Mouse (Mus musculus) neural tube, embryonic 11.5 days (tissue): Measurements from ENCODE around the gene Brd3. TPM values are rescaled to one million over a fixed set of nuclear protein-coding genes. Genes with fewer than 3 reads are reported as not detected.

ENCODE experiments used
- ATAC-seq: fragments of 200-750 bp; cut with Nextera tagmentation; 2 replicates; pipeline ENCODE4 v1.8.0; 2017; ENCODE audit warnings: moderate number of reproducible peaks, mild to moderate bottlenecking, moderate TSS enrichment, moderate library complexity; ENCODE audit not compliant: insufficient read depth, low FRiP score, low TSS enrichment
- DNase-seq: peaks from one replicate; pipeline ENCODE4 v3.0.0-alpha.2; 2015; ENCODE audit warnings: low spot score
- H3K27ac ChIP-seq: fragments of 300-500 bp; sonication (generic); 2 replicates; pipeline ENCODE4 v1.5.1; 2014; ENCODE audit warnings: low read depth, mild to moderate bottlenecking, low read length
- H3K27me3 ChIP-seq: fragments of 300-500 bp; sonication (generic); 2 replicates; pipeline ENCODE4 v1.6.1; 2014; ENCODE audit warnings: mild to moderate bottlenecking, low read length, mixed read lengths; ENCODE audit not compliant: control insufficient read depth, insufficient read depth
- H3K36me3 ChIP-seq: fragments of 300-500 bp; sonication (generic); 2 replicates; pipeline ENCODE4 v1.6.1; 2014; ENCODE audit warnings: mild to moderate bottlenecking, low read length, moderate library complexity, mixed read lengths; ENCODE audit not compliant: control insufficient read depth, insufficient read depth
- H3K4me1 ChIP-seq: fragments of 300-500 bp; sonication (generic); 2 replicates; pipeline ENCODE4 v1.6.1; 2014; ENCODE audit warnings: low read length, mixed read lengths; ENCODE audit not compliant: control insufficient read depth, insufficient read depth
- H3K4me2 ChIP-seq: fragments of 300-500 bp; sonication (generic); 2 replicates; pipeline ENCODE4 v1.6.1; 2014; ENCODE audit warnings: low read depth, mild to moderate bottlenecking, moderate library complexity
- H3K4me3 ChIP-seq: fragments of 300-500 bp; sonication (generic); 2 replicates; pipeline ENCODE4 v1.5.1; 2014; ENCODE audit warnings: low read depth, low read length
- H3K9ac ChIP-seq: fragments of 300-500 bp; sonication (generic); 2 replicates; pipeline ENCODE4 v1.6.1; 2014; ENCODE audit warnings: mild to moderate bottlenecking, low read length
- H3K9me3 ChIP-seq: fragments of 300-500 bp; sonication (generic); 2 replicates; pipeline ENCODE4 v1.6.1; 2016; ENCODE audit warnings: low read length; ENCODE audit not compliant: control insufficient read depth
- WGBS: fragments of 180-500 bp; shearing (Covaris S2); extraction: QIAGEN DNeasy Blood & Tissue Kit; methylation state at CpG from one replicate; pipeline ENCODE4 v1.1.7; 2014; 5-methylcytosine and 5-hydroxymethylcytosine counted together
- polyA plus RNA-seq: library from polyadenylated mRNA; unstranded; fragments of >200 nt; fragmentation: Nextera tagmentation; extraction: Ambion mirVana; gene quantifications from 2 replicates; pipeline ENCODE4 v1.2.1, GENCODE M21; 2014

Brd3 gene
- polyA plus RNA-seq, 1 experiment from 2014 or later = 198 TPM

DNA sequence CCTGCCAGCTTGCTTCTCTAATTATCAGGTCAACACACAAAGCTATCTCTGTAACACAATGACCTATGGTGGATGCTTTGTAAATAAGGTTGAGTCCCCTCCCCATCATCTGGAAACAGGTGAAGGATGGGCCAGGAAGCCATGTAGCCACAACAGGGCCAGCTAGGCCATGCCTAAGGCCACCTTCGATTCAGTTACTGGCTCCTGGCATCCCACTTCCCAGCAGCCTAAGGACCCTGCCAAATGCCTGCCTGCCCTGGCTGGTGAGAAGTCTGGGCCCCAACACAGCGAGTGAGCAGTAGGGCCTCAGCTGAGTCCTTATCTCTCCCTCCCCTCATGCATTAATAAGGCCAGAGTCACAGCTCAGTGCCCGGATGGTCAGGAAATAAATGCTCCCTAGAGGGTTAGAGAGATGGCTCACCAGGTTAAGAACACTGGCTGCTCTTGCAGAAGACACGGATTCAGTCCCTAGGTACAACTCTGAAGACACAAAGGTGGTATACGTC lies 89.8 kb downstream of the Brd3 start:
- H3K4me1 ChIP-seq = peaks cover 52% of the 10 kb centered on the region
- no peak overlapping the region for H3K4me3 ChIP-seq
- H3K9ac ChIP-seq = no peak overlapping the region; the same call in 1 of the 2 replicates
- ATAC-seq (no peak), DNase-seq (no peak)
- no peak overlapping the region for H3K4me2 ChIP-seq
- no peaks in the 10 kb centered on the region for H3K36me3 ChIP-seq
- 67% methylated on average over 5 of the region's 5 CpGs for WGBS
- no peaks in the 10 kb centered on the region for H3K9me3 ChIP-seq
- H3K27me3 ChIP-seq = no peaks in the 10 kb centered on the region
- H3K27ac ChIP-seq = no peak overlapping the region

DNA sequence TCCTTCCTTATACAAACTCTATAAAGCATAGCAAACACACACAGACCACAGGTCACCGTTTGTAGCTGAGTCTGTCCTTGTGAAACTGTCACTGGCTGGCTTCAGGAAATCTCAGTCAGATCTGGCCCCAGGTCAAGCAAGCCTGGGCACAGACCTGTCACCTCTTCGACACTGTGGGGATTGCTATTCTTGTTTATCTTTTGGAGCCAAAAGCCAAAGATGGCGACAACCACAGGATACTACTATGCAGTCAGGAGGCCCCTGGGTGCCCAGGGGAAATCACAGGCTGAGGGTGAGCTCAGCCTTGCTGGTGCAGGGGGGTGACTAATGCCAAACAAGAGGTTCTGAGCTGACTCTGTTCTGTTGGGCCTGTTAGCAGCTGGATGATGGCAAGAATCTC lies 91.0 kb downstream of the Brd3 start:
- Histone ChIP-seq H3K36me3 (no peaks in the 10 kb centered on the region), H3K27ac (no peak overlapping the region), H3K9ac (0 out of 2 replicates have a peak overlapping the region, but pooled peaks have one; percentile 27), H3K9me3 (no peaks in the 10 kb centered on the region), H3K4me2 (no peak overlapping the region), H3K4me1 (peaks cover 65% of the 10 kb centered on the region), H3K4me3 (no peak overlapping the region), H3K27me3 (no peaks in the 10 kb centered on the region)
- DNase-seq (no peak), ATAC-seq (no peak)
- 45% methylated on average over 3 of the region's 3 CpGs for WGBS

DNA sequence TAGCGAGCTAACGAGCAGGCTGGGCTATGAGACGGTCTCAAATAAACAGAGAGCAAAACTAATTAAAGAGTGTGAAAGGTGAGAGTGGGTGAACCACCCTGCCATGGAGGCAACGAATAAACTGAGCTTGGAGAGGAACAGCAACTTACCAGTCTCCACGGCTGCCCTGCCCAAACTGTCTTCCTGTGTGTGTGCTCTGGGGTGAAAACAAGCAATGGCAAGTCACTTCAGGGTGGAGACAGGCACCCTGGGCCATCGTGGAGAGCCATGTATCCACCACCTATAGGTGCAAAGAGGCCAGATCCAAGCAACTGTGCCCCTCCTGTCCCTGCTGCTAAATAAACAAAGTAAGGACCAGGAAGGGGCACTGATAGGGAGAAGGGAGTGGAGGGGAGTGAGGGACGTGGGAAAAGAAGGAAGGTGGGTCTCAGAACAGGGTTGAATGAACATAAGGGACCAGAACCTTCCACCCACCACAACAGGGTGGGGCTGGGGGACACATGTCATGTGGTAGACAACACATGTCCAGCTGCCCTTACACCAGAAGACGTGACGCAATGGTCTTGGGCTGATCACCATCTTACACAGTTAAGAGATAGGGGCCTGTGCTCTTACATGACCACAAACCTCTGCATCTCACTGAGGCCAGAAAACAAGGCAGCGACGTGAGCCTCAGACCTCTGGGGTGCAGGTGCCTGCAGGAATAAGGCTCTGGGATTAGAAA lies 92.2 kb downstream of the Brd3 start:
- Histone ChIP-seq H3K4me2 (peak overlapping the region; percentile 34), H3K36me3 (no peaks in the 10 kb centered on the region), H3K4me1 (peaks cover 69% of the 10 kb centered on the region), H3K9me3 (no peaks in the 10 kb centered on the region), H3K4me3 (no peak overlapping the region), H3K9ac (no peak overlapping the region), H3K27me3 (no peaks in the 10 kb centered on the region), H3K27ac (peak overlapping the region; percentile 95)
- WGBS = 72% methylated on average over 11 of the region's 11 CpGs
- ATAC-seq (no peak), DNase-seq (no peak)

DNA sequence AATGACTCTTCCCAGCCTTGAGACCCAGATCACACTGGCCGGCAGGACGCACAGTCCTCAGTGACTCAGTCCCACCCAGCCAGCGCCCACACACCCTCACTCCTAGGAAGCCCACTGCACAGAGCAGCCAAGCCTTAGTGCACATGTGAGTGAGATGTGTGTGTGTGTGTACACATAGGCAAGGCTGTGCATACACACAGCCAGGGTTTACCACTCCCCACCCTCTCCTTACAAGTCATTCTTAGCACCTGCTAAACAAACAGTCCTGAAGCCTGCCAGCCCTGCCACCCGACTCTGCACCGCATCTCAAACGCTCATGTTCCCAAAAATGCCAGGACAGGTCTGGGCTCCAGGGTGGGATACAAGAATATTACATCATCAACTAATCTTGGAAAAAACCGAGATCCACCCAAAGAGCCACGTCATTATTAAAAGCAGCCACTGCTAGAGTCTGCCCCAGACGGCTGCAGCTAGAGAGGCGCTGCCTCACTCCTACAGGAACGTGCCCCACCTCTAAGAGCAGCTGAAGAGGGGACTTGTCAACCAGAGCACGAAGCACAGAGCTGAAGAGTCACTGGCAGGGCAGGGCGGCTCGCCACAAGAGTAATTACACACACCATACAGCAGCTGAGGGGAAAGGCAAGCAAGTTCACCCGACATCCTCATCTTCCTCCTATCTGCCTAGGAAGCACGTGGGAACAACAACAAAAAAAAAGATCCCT lies 93.4 kb downstream of the Brd3 start:
- Histone ChIP-seq H3K4me2 (peak overlapping the region; percentile 34), H3K27me3 (no peaks in the 10 kb centered on the region), H3K9me3 (no peaks in the 10 kb centered on the region), H3K36me3 (no peaks in the 10 kb centered on the region), H3K9ac (peak overlapping the region; percentile 48), H3K4me3 (no peak overlapping the region), H3K27ac (peak overlapping the region; percentile 95), H3K4me1 (peaks cover 66% of the 10 kb centered on the region)
- WGBS = 18% methylated on average over 16 of the region's 16 CpGs
- DNase-seq (peak; percentile 78), ATAC-seq (peak; percentile 90)

DNA sequence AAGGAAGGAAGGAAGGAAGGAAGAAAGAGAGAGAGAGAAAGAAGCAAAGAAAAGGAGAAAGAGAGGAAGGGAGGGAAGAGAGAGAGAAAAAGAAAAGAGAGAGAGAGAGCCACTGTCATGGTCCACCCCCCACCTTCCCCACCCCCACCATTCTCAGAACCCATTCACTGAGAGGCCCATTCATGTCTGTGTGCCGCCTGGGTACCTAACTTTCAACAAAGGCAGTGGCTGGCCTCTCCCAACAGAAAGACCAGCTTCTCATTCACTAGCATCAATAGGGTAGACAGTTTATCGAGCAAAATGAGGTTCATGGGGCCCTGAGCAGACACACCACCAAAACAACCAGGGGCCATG lies 93.9 kb downstream of the Brd3 start:
- Histone ChIP-seq H3K4me3 (no peak overlapping the region), H3K27ac (peak overlapping the region; percentile 95), H3K27me3 (no peaks in the 10 kb centered on the region)

DNA sequence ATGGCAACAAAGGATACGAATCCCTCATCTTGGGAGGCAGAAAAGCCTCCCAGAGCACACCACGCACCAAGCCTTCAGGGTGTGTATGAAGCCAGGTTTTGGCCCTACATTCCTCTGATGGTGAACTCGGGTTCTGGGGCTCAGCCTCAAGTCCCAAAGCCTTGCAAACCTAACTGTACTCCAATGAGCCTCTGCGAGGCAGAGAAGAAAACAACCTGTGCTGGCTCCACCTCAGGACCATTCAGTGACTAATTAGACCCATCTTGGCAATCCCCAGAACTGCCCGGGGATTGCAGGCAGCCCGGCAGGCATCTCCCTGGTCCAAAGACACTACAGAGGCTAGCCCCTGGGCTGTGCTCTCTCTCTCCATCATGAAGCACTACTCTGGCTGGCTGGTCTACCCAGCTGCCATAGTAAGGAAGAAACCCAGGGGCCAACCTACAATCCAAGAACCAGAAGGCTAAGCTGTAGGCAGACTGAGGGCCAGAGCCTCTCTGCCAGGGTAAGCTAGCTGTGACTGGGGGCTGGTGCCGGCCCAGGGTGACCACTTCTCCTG lies 95.1 kb downstream of the Brd3 start:
- DNase-seq (no peak), ATAC-seq (no peak)
- no peak overlapping the region for H3K4me3 ChIP-seq
- 3% methylated on average over 7 of the region's 7 CpGs for WGBS
- H3K4me2 ChIP-seq = peak overlapping the region; percentile 26
- H3K9me3 ChIP-seq = no peaks in the 10 kb centered on the region
- H3K27me3 ChIP-seq = no peaks in the 10 kb centered on the region
- H3K9ac ChIP-seq = peak overlapping the region; percentile 9
- H3K27ac ChIP-seq = peak overlapping the region; percentile 93
- H3K36me3 ChIP-seq = no peaks in the 10 kb centered on the region
- peaks cover 62% of the 10 kb centered on the region for H3K4me1 ChIP-seq

More for the DNA sequence above, 93.9 kb downstream of the Brd3 start:
- 23% methylated on average over 2 of the region's 2 CpGs for WGBS
- H3K9me3 ChIP-seq = no peaks in the 10 kb centered on the region
- H3K36me3 ChIP-seq = no peaks in the 10 kb centered on the region
- H3K4me1 ChIP-seq = peaks cover 62% of the 10 kb centered on the region
- peak overlapping the region; percentile 34 for H3K4me2 ChIP-seq
- DNase-seq (no peak), ATAC-seq (peak; percentile 66; the same call in 1 of the 2 replicates)
- peak overlapping the region; percentile 48; the same call in 1 of the 2 replicates for H3K9ac ChIP-seq

DNA sequence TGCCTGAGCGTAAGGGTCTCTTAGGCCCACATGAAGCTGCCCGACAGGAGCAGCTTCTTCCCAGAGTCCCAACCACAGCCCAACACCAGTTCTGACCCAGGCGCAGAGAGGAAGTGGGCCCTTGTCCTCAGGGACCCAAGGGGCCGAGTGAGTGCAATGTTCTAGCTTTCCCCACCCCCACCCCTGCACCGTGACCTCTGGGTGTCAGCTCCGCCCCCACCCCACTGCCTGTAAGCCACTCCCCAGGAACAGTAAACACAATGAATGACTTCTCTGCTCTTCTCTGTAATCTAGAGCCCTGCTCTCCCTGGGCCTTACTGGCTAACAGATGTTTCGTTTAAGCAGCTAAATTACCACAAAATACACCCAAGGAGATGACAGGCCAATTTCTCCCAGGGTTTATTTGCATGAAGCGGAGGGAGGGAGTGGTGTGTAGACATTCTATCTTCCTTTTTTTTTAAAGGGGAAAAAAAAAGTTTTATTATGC lies 95.7 kb downstream of the Brd3 start:
- H3K9ac ChIP-seq = peak overlapping the region; percentile 35; the same call in 1 of the 2 replicates
- peak overlapping the region; percentile 93 for H3K27ac ChIP-seq
- no peak for ATAC-seq
- H3K4me2 ChIP-seq = peak overlapping the region; percentile 26
- H3K4me3 ChIP-seq = no peak overlapping the region
- no peaks in the 10 kb centered on the region for H3K27me3 ChIP-seq
- WGBS = 9% methylated on average over 8 of the region's 8 CpGs
- H3K9me3 ChIP-seq = no peaks in the 10 kb centered on the region
- no peaks in the 10 kb centered on the region for H3K36me3 ChIP-seq
- peaks cover 64% of the 10 kb centered on the region for H3K4me1 ChIP-seq
- DNase-seq = peak; percentile 57

DNA sequence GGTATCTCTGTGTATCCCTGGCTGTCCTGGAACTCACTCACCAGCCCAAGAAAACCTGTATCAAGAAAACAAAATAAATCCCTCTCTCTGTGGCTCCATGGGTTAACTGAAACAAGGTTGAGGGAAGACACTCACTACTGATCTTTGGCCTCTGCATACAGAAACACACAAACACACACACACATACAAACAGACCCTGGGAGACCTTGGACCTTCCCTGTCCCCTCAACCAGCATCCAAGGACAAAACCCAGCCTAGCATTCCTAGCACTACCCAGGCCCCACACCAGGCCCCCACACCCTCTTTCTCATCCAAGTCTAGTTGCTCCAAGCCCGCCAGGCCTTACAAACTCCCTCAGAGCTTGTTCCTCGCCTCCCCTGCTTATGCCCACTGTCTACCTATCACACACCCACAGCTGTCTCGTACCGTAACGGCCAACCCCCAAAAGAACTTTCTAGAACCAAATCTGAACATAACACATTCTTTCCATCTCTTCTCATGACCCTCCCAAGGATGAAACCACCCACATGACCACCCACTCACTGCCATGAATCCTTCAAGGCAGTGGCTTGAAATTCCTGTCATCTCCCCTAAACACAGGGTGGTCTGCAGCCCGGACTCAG lies 96.8 kb downstream of the Brd3 start:
- ATAC-seq (no peak), DNase-seq (no peak)
- H3K4me1 ChIP-seq = peaks cover 57% of the 10 kb centered on the region
- H3K9ac ChIP-seq = no peak overlapping the region
- no peaks in the 10 kb centered on the region for H3K36me3 ChIP-seq
- no peak overlapping the region; the same call in 1 of the 2 replicates for H3K27ac ChIP-seq
- no peaks in the 10 kb centered on the region for H3K9me3 ChIP-seq
- no peak overlapping the region for H3K4me2 ChIP-seq
- no peak overlapping the region for H3K4me3 ChIP-seq
- 90% methylated on average over 6 of the region's 6 CpGs for WGBS
- no peaks in the 10 kb centered on the region for H3K27me3 ChIP-seq
